Mouse (Mus musculus) myocyte (in vitro differentiated cells): Measurements from ENCODE around the gene Insr.

Experiments
- CEBPB ChIP-seq: IDR thresholded peaks from 2 replicates; pipeline ENCODE4 v1.6.1; 2011; ENCODE audit warnings: mild to moderate bottlenecking, moderate library complexity; ENCODE audit not compliant: poor library complexity, insufficient read depth, severe bottlenecking
- E2F4 ChIP-seq: IDR thresholded peaks from one replicate; pipeline ENCODE4 v1.6.1; 2011; ENCODE audit warnings: mild to moderate bottlenecking, control low read depth, moderate library complexity; ENCODE audit not compliant: insufficient read depth
- MAX ChIP-seq: IDR thresholded peaks from one replicate; pipeline ENCODE4 v1.6.1; 2011; ENCODE audit warnings: low read depth, mild to moderate bottlenecking, control low read depth
- MYOD1 ChIP-seq, 3 experiments: IDR thresholded peaks; one replicate each; pipeline ENCODE4 v1.6.1; 2011; ENCODE audit warnings: control low read depth in 2 of 3, low read depth in 2 of 3, mild to moderate bottlenecking in 2 of 3, moderate library complexity in 1 of 3; ENCODE audit not compliant: insufficient read length in 2 of 3, control insufficient read depth in 1 of 3
- MYOG ChIP-seq, 3 experiments: IDR thresholded peaks; one replicate each; pipeline ENCODE4 v1.6.1; 2011; ENCODE audit warnings: control low read depth in 2 of 3, low read depth in 2 of 3, mild to moderate bottlenecking in 2 of 3; ENCODE audit not compliant: insufficient read length in 2 of 3, control insufficient read depth in 1 of 3, insufficient read depth in 1 of 3
- POLR2A ChIP-seq: IDR thresholded peaks from one replicate; pipeline ENCODE4 v1.6.1; 2011; ENCODE audit warnings: low read depth, mild to moderate bottlenecking, control low read depth, moderate library complexity; ENCODE audit not compliant: insufficient read length
- POLR2AphosphoS2 ChIP-seq: IDR thresholded peaks from one replicate; pipeline ENCODE4 v1.6.1; 2011; ENCODE audit warnings: low read depth, control low read depth; ENCODE audit not compliant: insufficient read length
- REST ChIP-seq: IDR thresholded peaks from one replicate; pipeline ENCODE4 v1.6.1; 2011; ENCODE audit warnings: mild to moderate bottlenecking, control low read depth, moderate library complexity; ENCODE audit not compliant: insufficient read depth, insufficient read length
- SRF ChIP-seq: IDR thresholded peaks from one replicate; pipeline ENCODE4 v1.6.1; 2011; ENCODE audit warnings: low read depth; ENCODE audit not compliant: control insufficient read depth, insufficient read length
- TCF12 ChIP-seq: IDR thresholded peaks from one replicate; pipeline ENCODE4 v1.6.1; 2011; ENCODE audit warnings: mild to moderate bottlenecking, control low read depth; ENCODE audit not compliant: poor library complexity, insufficient read depth, severe bottlenecking
- USF1 ChIP-seq: IDR thresholded peaks from one replicate; pipeline ENCODE4 v1.6.1; 2011; ENCODE audit warnings: low read depth, mild to moderate bottlenecking, control low read depth, moderate library complexity

DNA sequence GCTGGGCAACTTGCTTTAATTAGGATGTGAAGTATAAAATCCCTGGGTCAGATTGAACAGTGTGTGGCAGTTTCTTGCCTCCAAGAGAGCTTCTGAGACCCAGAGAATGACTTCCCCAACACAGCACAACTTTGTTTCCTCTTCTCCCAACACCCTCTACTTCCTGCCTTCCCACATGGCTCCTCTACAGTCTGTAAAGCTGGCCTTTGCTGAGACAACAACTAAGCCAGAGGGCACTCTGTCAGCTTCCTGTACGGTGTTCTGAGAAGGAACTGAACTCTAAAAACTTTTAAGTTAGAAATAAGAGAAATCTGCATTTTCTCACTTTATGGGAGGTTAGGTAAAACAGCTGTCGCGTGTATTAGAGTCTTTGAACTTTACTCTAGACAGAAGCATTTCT, 34.4 kb upstream of the Insr start:
- TF ChIP-seq POLR2A, result no peak
- no peak for TF ChIP-seq MYOG (IDR thresholded peaks at IDR 0.05; ENCODE audit: control insufficient read depth in 1 of 3, insufficient read depth in 1 of 3, insufficient read length in 2 of 3, low read depth in 2 of 3)
- no peak for TF ChIP-seq TCF12
- TF ChIP-seq SRF, result no peak
- TF ChIP-seq CEBPB, result no peak
- TF ChIP-seq E2F4, result no peak
- no peak for TF ChIP-seq MYOD1 (IDR thresholded peaks at IDR 0.05; ENCODE audit: control insufficient read depth in 1 of 3, insufficient read length in 2 of 3, low read depth in 2 of 3)
- TF ChIP-seq USF1, result no peak
- TF ChIP-seq MAX, result no peak
- TF ChIP-seq POLR2AphosphoS2, result no peak
- TF ChIP-seq REST, result no peak
